Mouse (Mus musculus): Measurements from ENCODE around the gene Mapkapk2. TPM values are rescaled to one million over a fixed set of nuclear protein-coding genes. Genes with fewer than 3 reads are reported as not detected.

Mapkapk2 gene
- polyA plus RNA-seq, 1 experiment from 2014 or later: 52.3 TPM

GRCm38 (mm10) chr1:131054251-131054650 lies 43.4 kb downstream of the Mapkapk2 start:
- 91% methylated on average over 4 of the region's 4 CpGs for WGBS
- H3K27me3 ChIP-seq (ENCODE audit: control insufficient read depth, insufficient read depth, low read length): no peaks in the 10 kb centered on the region
- H3K27ac ChIP-seq (ENCODE audit: low read depth, low read length): no peak overlapping the region
- ATAC-seq (replicated peaks; ENCODE audit: low FRiP score): no peak
- H3K9me3 ChIP-seq (ENCODE audit: control insufficient read depth, low read length): no peaks in the 10 kb centered on the region
- no peak overlapping the region for H3K9ac ChIP-seq (ENCODE audit: low read length)
- H3K4me2 ChIP-seq (ENCODE audit: low read depth, low read length, severe bottlenecking): no peak overlapping the region
- peaks cover 5% of the 10 kb centered on the region; the same call in 1 of the 2 replicates for H3K36me3 ChIP-seq (ENCODE audit: control insufficient read depth, insufficient read depth, low read length)
- H3K4me3 ChIP-seq (ENCODE audit: low read depth, low read length): no peak overlapping the region
- no peak for DNase-seq (ENCODE audit: low spot score)
- H3K4me1 ChIP-seq (replicated peaks; ENCODE audit: control insufficient read depth, insufficient read depth, low read length): peaks cover 3% of the 10 kb centered on the region; the same call in 1 of the 2 replicates

GRCm38 (mm10) chr1:131053656-131054055 lies 44.0 kb downstream of the Mapkapk2 start:
- Histone ChIP-seq H3K27me3 (ENCODE audit: control insufficient read depth, insufficient read depth, low read length) (no peaks in the 10 kb centered on the region), H3K9me3 (ENCODE audit: control insufficient read depth, low read length) (no peaks in the 10 kb centered on the region), H3K4me2 (ENCODE audit: low read depth, low read length, severe bottlenecking) (no peak overlapping the region), H3K36me3 (ENCODE audit: control insufficient read depth, insufficient read depth, low read length) (peaks cover 5% of the 10 kb centered on the region; the same call in 1 of the 2 replicates), H3K4me3 (ENCODE audit: low read depth, low read length) (no peak overlapping the region), H3K4me1 (replicated peaks; ENCODE audit: control insufficient read depth, insufficient read depth, low read length) (0 out of 2 replicates have a peak, but pooled peaks cover 3% of the 10 kb centered on the region), H3K9ac (ENCODE audit: low read length) (no peak overlapping the region), H3K27ac (ENCODE audit: low read depth, low read length) (no peak overlapping the region)
- WGBS: 61% methylated on average over 4 of the region's 4 CpGs
- no peak for DNase-seq (ENCODE audit: low spot score)
- ATAC-seq (replicated peaks; ENCODE audit: low FRiP score): peak; percentile 31; the same call in 1 of the 2 replicates

- Histone ChIP-seq H3K9me3 (ENCODE audit: control insufficient read depth, low read length) (no peaks in the 10 kb centered on the region), H3K36me3 (ENCODE audit: control insufficient read depth, insufficient read depth, low read length) (peaks cover 5% of the 10 kb centered on the region; the same call in 1 of the 2 replicates), H3K27me3 (ENCODE audit: control insufficient read depth, insufficient read depth, low read length) (no peaks in the 10 kb centered on the region), H3K9ac (ENCODE audit: low read length) (no peak overlapping the region), H3K27ac (ENCODE audit: low read depth, low read length) (no peak overlapping the region), H3K4me3 (ENCODE audit: low read depth, low read length) (no peak overlapping the region), H3K4me1 (replicated peaks; ENCODE audit: control insufficient read depth, insufficient read depth, low read length) (no peaks in the 10 kb centered on the region), H3K4me2 (ENCODE audit: low read depth, low read length, severe bottlenecking) (no peak overlapping the region)
- DNase-seq (ENCODE audit: low spot score) (peak; percentile 77), ATAC-seq (replicated peaks; ENCODE audit: low FRiP score) (peak; percentile 63)
- 6% methylated on average over 8 of the region's 8 CpGs for WGBS
Observed at GRCm38 (mm10) chr1:131053239-131053638, 44.4 kb downstream of the Mapkapk2 start.

- Histone ChIP-seq H3K4me1 (replicated peaks; ENCODE audit: control insufficient read depth, insufficient read depth, low read length) (no peaks in the 10 kb centered on the region), H3K4me3 (ENCODE audit: low read depth, low read length) (no peak overlapping the region), H3K27ac (ENCODE audit: low read depth, low read length) (no peak overlapping the region), H3K36me3 (ENCODE audit: control insufficient read depth, insufficient read depth, low read length) (peaks cover 5% of the 10 kb centered on the region; the same call in 1 of the 2 replicates), H3K9me3 (ENCODE audit: control insufficient read depth, low read length) (no peaks in the 10 kb centered on the region), H3K27me3 (ENCODE audit: control insufficient read depth, insufficient read depth, low read length) (no peaks in the 10 kb centered on the region), H3K4me2 (ENCODE audit: low read depth, low read length, severe bottlenecking) (no peak overlapping the region), H3K9ac (ENCODE audit: low read length) (no peak overlapping the region)
- ATAC-seq (replicated peaks; ENCODE audit: low FRiP score) (no peak; the same call in 1 of the 2 replicates), DNase-seq (ENCODE audit: low spot score) (no peak)
- 50% methylated on average over 7 of the region's 7 CpGs for WGBS
Observed at GRCm38 (mm10) chr1:131051073-131051472, 46.6 kb downstream of the Mapkapk2 start.

GRCm38 (mm10) chr1:131050617-131051016 lies 47.0 kb downstream of the Mapkapk2 start:
- 83% methylated on average over 5 of the region's 5 CpGs for WGBS
- H3K4me3 ChIP-seq (ENCODE audit: low read depth, low read length): no peak overlapping the region
- ATAC-seq (replicated peaks; ENCODE audit: low FRiP score) (no peak), DNase-seq (ENCODE audit: low spot score) (no peak)
- H3K27me3 ChIP-seq (ENCODE audit: control insufficient read depth, insufficient read depth, low read length): no peaks in the 10 kb centered on the region
- H3K4me2 ChIP-seq (ENCODE audit: low read depth, low read length, severe bottlenecking): no peak overlapping the region
- H3K4me1 ChIP-seq (replicated peaks; ENCODE audit: control insufficient read depth, insufficient read depth, low read length): no peaks in the 10 kb centered on the region
- H3K36me3 ChIP-seq (ENCODE audit: control insufficient read depth, insufficient read depth, low read length): peaks cover 5% of the 10 kb centered on the region; the same call in 1 of the 2 replicates
- H3K9ac ChIP-seq (ENCODE audit: low read length): no peak overlapping the region
- no peak overlapping the region for H3K27ac ChIP-seq (ENCODE audit: low read depth, low read length)
- H3K9me3 ChIP-seq (ENCODE audit: control insufficient read depth, low read length): no peaks in the 10 kb centered on the region

- H3K36me3 ChIP-seq (ENCODE audit: control insufficient read depth, insufficient read depth, low read length): peaks cover 5% of the 10 kb centered on the region; the same call in 1 of the 2 replicates
- no peak for ATAC-seq (replicated peaks; ENCODE audit: low FRiP score)
- WGBS: 92% methylated on average over 5 of the region's 5 CpGs
- H3K4me2 ChIP-seq (ENCODE audit: low read depth, low read length, severe bottlenecking): no peak overlapping the region
- no peak overlapping the region for H3K4me3 ChIP-seq (ENCODE audit: low read depth, low read length)
- no peaks in the 10 kb centered on the region for H3K27me3 ChIP-seq (ENCODE audit: control insufficient read depth, insufficient read depth, low read length)
- H3K4me1 ChIP-seq (replicated peaks; ENCODE audit: control insufficient read depth, insufficient read depth, low read length): no peaks in the 10 kb centered on the region
- no peaks in the 10 kb centered on the region for H3K9me3 ChIP-seq (ENCODE audit: control insufficient read depth, low read length)
- no peak for DNase-seq (ENCODE audit: low spot score)
- no peak overlapping the region for H3K9ac ChIP-seq (ENCODE audit: low read length)
- H3K27ac ChIP-seq (ENCODE audit: low read depth, low read length): no peak overlapping the region
Observed at GRCm38 (mm10) chr1:131050011-131050410, 47.6 kb downstream of the Mapkapk2 start.

- H3K27ac ChIP-seq (ENCODE audit: low read depth, low read length): no peak overlapping the region
- no peaks in the 10 kb centered on the region for H3K4me1 ChIP-seq (replicated peaks; ENCODE audit: control insufficient read depth, insufficient read depth, low read length)
- ATAC-seq (replicated peaks; ENCODE audit: low FRiP score): no peak
- no peaks in the 10 kb centered on the region for H3K9me3 ChIP-seq (ENCODE audit: control insufficient read depth, low read length)
- H3K4me3 ChIP-seq (ENCODE audit: low read depth, low read length): no peak overlapping the region
- no peaks in the 10 kb centered on the region for H3K27me3 ChIP-seq (ENCODE audit: control insufficient read depth, insufficient read depth, low read length)
- 83% methylated on average over 5 of the region's 5 CpGs for WGBS
- DNase-seq (ENCODE audit: low spot score): no peak
- no peak overlapping the region for H3K9ac ChIP-seq (ENCODE audit: low read length)
- H3K4me2 ChIP-seq (ENCODE audit: low read depth, low read length, severe bottlenecking): no peak overlapping the region
- H3K36me3 ChIP-seq (ENCODE audit: control insufficient read depth, insufficient read depth, low read length): peaks cover under 1% of the 10 kb centered on the region; the same call in 1 of the 2 replicates
Observed at GRCm38 (mm10) chr1:131049361-131049806, 48.2 kb downstream of the Mapkapk2 start.

- no peak overlapping the region for H3K4me3 ChIP-seq (ENCODE audit: low read depth, low read length)
- H3K36me3 ChIP-seq (ENCODE audit: control insufficient read depth, insufficient read depth, low read length): no peaks in the 10 kb centered on the region
- no peak for ATAC-seq (replicated peaks; ENCODE audit: low FRiP score)
- DNase-seq (ENCODE audit: low spot score): no peak
- H3K9ac ChIP-seq (ENCODE audit: low read length): no peak overlapping the region
- no peaks in the 10 kb centered on the region for H3K4me1 ChIP-seq (replicated peaks; ENCODE audit: control insufficient read depth, insufficient read depth, low read length)
- WGBS: 90% methylated on average over 8 of the region's 8 CpGs
- H3K4me2 ChIP-seq (ENCODE audit: low read depth, low read length, severe bottlenecking): no peak overlapping the region
- H3K27ac ChIP-seq (ENCODE audit: low read depth, low read length): no peak overlapping the region
- no peaks in the 10 kb centered on the region for H3K9me3 ChIP-seq (ENCODE audit: control insufficient read depth, low read length)
- H3K27me3 ChIP-seq (ENCODE audit: control insufficient read depth, insufficient read depth, low read length): no peaks in the 10 kb centered on the region
Observed at GRCm38 (mm10) chr1:131048946-131049345, 48.7 kb downstream of the Mapkapk2 start.
